Mouse (Mus musculus): Measurements from ENCODE around the gene Polg.

DNA sequence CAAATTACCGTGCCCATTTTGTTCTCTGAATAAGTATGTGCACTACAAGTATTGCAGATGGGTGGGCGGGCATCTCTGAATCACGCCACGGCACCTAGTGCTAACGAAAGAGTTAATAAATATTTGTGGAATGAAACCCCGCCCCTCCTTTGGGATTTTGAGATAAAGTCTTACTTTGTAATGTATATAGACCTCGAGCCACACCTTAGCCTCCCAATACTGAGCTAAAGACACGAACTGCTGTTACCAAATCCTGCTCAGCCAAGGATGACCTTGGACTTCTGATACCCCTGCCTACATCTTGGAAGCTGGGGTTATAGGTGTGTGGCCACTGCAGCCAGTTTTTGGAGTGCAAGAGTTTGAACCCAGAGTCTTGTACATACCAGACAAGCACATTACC is 67.7 kb downstream of the Polg start:
- TF ChIP-seq GATA1 (IDR thresholded peaks at IDR 0.05; ENCODE audit: borderline replicate concordance, low read length) = no peak
- TF ChIP-seq TAL1 (conservative IDR thresholded peaks at IDR 0.05; ENCODE audit: low read depth, low read length) = no peak
